Mouse (Mus musculus): ENCODE measurements around the gene Phf20.

GRCm38 (mm10) chr2:156330681-156331080, 134.4 kb downstream of the Phf20 start:
- TF ChIP-seq CTCF (IDR thresholded peaks at IDR 0.05; ENCODE audit: low read depth), result no peak
- no peak for TF ChIP-seq EP300 (IDR thresholded peaks at IDR 0.05; ENCODE audit: low read depth)
